Mouse (Mus musculus) midbrain, embryonic 14.5 days (tissue): ENCODE results near the gene Xpo6. TPM values are rescaled to one million over a fixed set of nuclear protein-coding genes. Genes with fewer than 3 reads are reported as not detected.
A peak's percentile ranks its signal among the peaks of the same experiment; 100 is the strongest.

Experiments
- ATAC-seq: fragments of 200-750 bp; cut with Nextera tagmentation; 2 replicates; pipeline ENCODE4 v1.8.0; 2017; ENCODE audit warnings: moderate number of reproducible peaks, moderate library complexity; ENCODE audit not compliant: low FRiP score, low TSS enrichment
- DNase-seq: peaks from one replicate; pipeline ENCODE4 v3.0.0-alpha.2; 2015
- H3K27ac ChIP-seq: fragments of 300-500 bp; sonication (generic); replicated peaks from 2 replicates; pipeline ENCODE4 v1.5.1; 2014; ENCODE audit warnings: mild to moderate bottlenecking, low read depth, low read length, moderate library complexity
- H3K27me3 ChIP-seq: fragments of 300-500 bp; sonication (generic); 2 replicates; pipeline ENCODE4 v1.6.1; 2014; ENCODE audit warnings: low read length, control low read depth, mixed read lengths; ENCODE audit not compliant: control insufficient read depth, insufficient read depth
- H3K36me3 ChIP-seq: fragments of 300-500 bp; sonication (generic); 2 replicates; pipeline ENCODE4 v1.6.1; 2014; ENCODE audit warnings: low read length, control low read depth; ENCODE audit not compliant: control insufficient read depth, insufficient read depth
- H3K4me1 ChIP-seq: fragments of 300-500 bp; sonication (generic); 2 replicates; pipeline ENCODE4 v1.6.1; 2014; ENCODE audit warnings: mild to moderate bottlenecking, antibody characterized with exemption, low read length, control low read depth; ENCODE audit not compliant: control insufficient read depth, insufficient read depth
- H3K4me2 ChIP-seq: fragments of 300-500 bp; sonication (generic); 2 replicates; pipeline ENCODE4 v1.6.1; 2014; ENCODE audit warnings: mild to moderate bottlenecking, low read length, moderate library complexity
- H3K4me3 ChIP-seq: fragments of 300-500 bp; sonication (generic); replicated peaks from 2 replicates; pipeline ENCODE4 v1.5.1; 2014; ENCODE audit warnings: low read depth, low read length
- H3K9ac ChIP-seq: fragments of 300-500 bp; sonication (generic); replicated peaks from 2 replicates; pipeline ENCODE4 v1.6.1; 2014; ENCODE audit warnings: mild to moderate bottlenecking, low read length, moderate library complexity
- H3K9me3 ChIP-seq: fragments of 300-500 bp; sonication (generic); 2 replicates; pipeline ENCODE4 v1.6.1; 2016; ENCODE audit warnings: low read length, control low read depth, mixed read lengths; ENCODE audit not compliant: control insufficient read depth
- WGBS: fragments of 180-500 bp; shearing (Covaris S2); extraction: QIAGEN DNeasy Blood & Tissue Kit; methylation state at CpG from one replicate; pipeline ENCODE4 v1.1.7; 2014; 5-methylcytosine and 5-hydroxymethylcytosine counted together
- polyA plus RNA-seq: library from polyadenylated mRNA; unstranded; fragments of >200 nt; fragmentation: Nextera tagmentation; extraction: Ambion mirVana; gene quantifications from 2 replicates; pipeline ENCODE4 v1.2.1, GENCODE M21; 2014

Xpo6 gene
- polyA plus RNA-seq, 1 experiment from 2014 or later: 64.2 TPM

- H3K4me3 ChIP-seq: no peak overlapping the region
- no peaks in the 10 kb centered on the region for H3K4me1 ChIP-seq
- DNase-seq (no peak), ATAC-seq (no peak)
- no peaks in the 10 kb centered on the region for H3K27me3 ChIP-seq
- no peaks in the 10 kb centered on the region for H3K36me3 ChIP-seq
- 88% methylated on average over 1 of the region's 1 CpGs for WGBS
- H3K9me3 ChIP-seq: no peaks in the 10 kb centered on the region
- H3K9ac ChIP-seq: no peak overlapping the region
- H3K4me2 ChIP-seq: no peak overlapping the region
- no peak overlapping the region for H3K27ac ChIP-seq
Measured at GRCm38 (mm10) chr7:126183583-126183982, 16.7 kb downstream of the Xpo6 start.

- no peak overlapping the region for H3K4me3 ChIP-seq
- ATAC-seq: no peak
- no peaks in the 10 kb centered on the region for H3K4me1 ChIP-seq
- H3K27me3 ChIP-seq: no peaks in the 10 kb centered on the region
- no peaks in the 10 kb centered on the region for H3K9me3 ChIP-seq
- no peak for DNase-seq
- no peak overlapping the region for H3K9ac ChIP-seq
- H3K4me2 ChIP-seq: no peak overlapping the region
- H3K36me3 ChIP-seq: no peaks in the 10 kb centered on the region
- no peak overlapping the region for H3K27ac ChIP-seq
Measured at GRCm38 (mm10) chr7:126181487-126181886, 18.8 kb downstream of the Xpo6 start.

GRCm38 (mm10) chr7:126180956-126181355 lies 19.3 kb downstream of the Xpo6 start:
- no peaks in the 10 kb centered on the region for H3K9me3 ChIP-seq
- no peak overlapping the region for H3K27ac ChIP-seq
- H3K4me3 ChIP-seq: no peak overlapping the region
- H3K27me3 ChIP-seq: no peaks in the 10 kb centered on the region
- 85% methylated on average over 3 of the region's 3 CpGs for WGBS
- H3K4me1 ChIP-seq: no peaks in the 10 kb centered on the region
- DNase-seq: no peak
- H3K9ac ChIP-seq: no peak overlapping the region
- H3K4me2 ChIP-seq: no peak overlapping the region
- ATAC-seq: no peak
- no peaks in the 10 kb centered on the region for H3K36me3 ChIP-seq

GRCm38 (mm10) chr7:126178804-126179203 lies 21.5 kb downstream of the Xpo6 start:
- Histone ChIP-seq H3K4me2 (no peak overlapping the region), H3K27me3 (no peaks in the 10 kb centered on the region), H3K9me3 (no peaks in the 10 kb centered on the region), H3K4me3 (no peak overlapping the region), H3K4me1 (no peaks in the 10 kb centered on the region), H3K36me3 (no peaks in the 10 kb centered on the region), H3K27ac (no peak overlapping the region), H3K9ac (no peak overlapping the region)
- no peak for ATAC-seq
- DNase-seq: no peak

- 96% methylated on average over 12 of the region's 12 CpGs for WGBS
- DNase-seq (no peak), ATAC-seq (no peak)
- H3K4me3 ChIP-seq: no peak overlapping the region
- H3K4me1 ChIP-seq: no peaks in the 10 kb centered on the region
- H3K36me3 ChIP-seq: 0 out of 2 replicates have a peak, but pooled peaks cover 4% of the 10 kb centered on the region
- H3K9me3 ChIP-seq: no peaks in the 10 kb centered on the region
- no peaks in the 10 kb centered on the region for H3K27me3 ChIP-seq
- no peak overlapping the region for H3K4me2 ChIP-seq
- H3K9ac ChIP-seq: no peak overlapping the region
- H3K27ac ChIP-seq: no peak overlapping the region
Measured at GRCm38 (mm10) chr7:126175999-126176398, 24.3 kb downstream of the Xpo6 start.

- Histone ChIP-seq H3K27ac (no peak overlapping the region), H3K27me3 (no peaks in the 10 kb centered on the region), H3K4me2 (no peak overlapping the region), H3K9me3 (no peaks in the 10 kb centered on the region), H3K9ac (no peak overlapping the region), H3K36me3 (peaks cover 8% of the 10 kb centered on the region; the same call in 1 of the 2 replicates), H3K4me3 (no peak overlapping the region), H3K4me1 (no peaks in the 10 kb centered on the region)
- DNase-seq: no peak
- no peak for ATAC-seq
- WGBS: 92% methylated on average over 7 of the region's 7 CpGs
Measured at GRCm38 (mm10) chr7:126175456-126175855, 24.8 kb downstream of the Xpo6 start.

- H3K27me3 ChIP-seq: no peaks in the 10 kb centered on the region
- H3K27ac ChIP-seq: no peak overlapping the region
- H3K9me3 ChIP-seq: no peaks in the 10 kb centered on the region
- H3K9ac ChIP-seq: no peak overlapping the region
- no peak overlapping the region for H3K4me3 ChIP-seq
- DNase-seq (no peak), ATAC-seq (no peak)
- H3K36me3 ChIP-seq: peaks cover 10% of the 10 kb centered on the region; the same call in 1 of the 2 replicates
- no peaks in the 10 kb centered on the region for H3K4me1 ChIP-seq
- WGBS: 97% methylated on average over 2 of the region's 2 CpGs
- no peak overlapping the region for H3K4me2 ChIP-seq
Measured at GRCm38 (mm10) chr7:126174863-126175262, 25.4 kb downstream of the Xpo6 start.

- H3K4me3 ChIP-seq: no peak overlapping the region
Measured at GRCm38 (mm10) chr7:126172001-126172400, 28.3 kb downstream of the Xpo6 start.

GRCm38 (mm10) chr7:126168584-126168983 lies 31.7 kb downstream of the Xpo6 start:
- ATAC-seq (no peak), DNase-seq (no peak)
- no peak overlapping the region for H3K4me3 ChIP-seq
- H3K27ac ChIP-seq: no peak overlapping the region
- WGBS: 96% methylated on average over 6 of the region's 6 CpGs
- H3K4me2 ChIP-seq: no peak overlapping the region
- H3K9me3 ChIP-seq: no peaks in the 10 kb centered on the region
- H3K9ac ChIP-seq: no peak overlapping the region
- H3K4me1 ChIP-seq: no peaks in the 10 kb centered on the region
- no peaks in the 10 kb centered on the region for H3K27me3 ChIP-seq
- H3K36me3 ChIP-seq: peaks cover 48% of the 10 kb centered on the region

More at GRCm38 (mm10) chr7:126172001-126172400, 28.3 kb downstream of the Xpo6 start:
- H3K4me2 ChIP-seq: no peak overlapping the region
- ATAC-seq (no peak), DNase-seq (peak; percentile 46)
- no peaks in the 10 kb centered on the region for H3K9me3 ChIP-seq
- 70% methylated on average over 3 of the region's 3 CpGs for WGBS
- H3K36me3 ChIP-seq: peaks cover 31% of the 10 kb centered on the region
- no peak overlapping the region for H3K27ac ChIP-seq
- H3K4me1 ChIP-seq: no peaks in the 10 kb centered on the region
- no peaks in the 10 kb centered on the region for H3K27me3 ChIP-seq
- no peak overlapping the region for H3K9ac ChIP-seq
